15 mouse cellular contexts compared by ENCODE assay signal in genomic region chr16:37686834-37687233, GRCm38 (mm10). TPM values are rescaled to one million over a fixed set of nuclear protein-coding genes. Genes with fewer than 3 reads are reported as not detected.
DNase-seq lines count a peak whose midpoint lies in the region; ATAC-seq and TF ChIP-seq lines count a peak whose summit lies in the region.
"Had no signal": no experiment of that assay in that cellular context is flagged by ENCODE, and none has a peak within 500 bp of the region (broad histone marks: within the 10 kb centered on the region; RNA-seq: fewer than 3 reads in every experiment).

No protein-coding gene starts in this region.

- no peak for DNase-seq in gastrocnemius, adult 2 months
- no peak for DNase-seq in gastrocnemius, postnatal 36 days
- peak; percentile 20 for DNase-seq in liver
- no peak for DNase-seq in liver, postnatal 0 days
- DNase-seq in urinary bladder, postnatal 14 days (ENCODE audit: low spot score) = no peak
- no peak for DNase-seq in c-Kit-positive CD71-positive TER-119-positive erythroid progenitor cells, embryonic 14.5 days (ENCODE audit: low spot score)
- DNase-seq: cerebellum, postnatal 14 days; kidney, postnatal 10 days; layer of hippocampus, postnatal 36 days; lung, postnatal 4 days; thymus, postnatal 25 days had no signal

- H3K9ac ChIP-seq in liver, postnatal 0 days (replicated peaks) = no peak overlapping the region
- no peak overlapping the region for H3K9ac ChIP-seq in midbrain, embryonic 15.5 days
- H3K9ac ChIP-seq: embryonic facial prominence, embryonic 15.5 days; intestine, embryonic 15.5 days had no signal

- no peak for TF ChIP-seq EP300 in liver, postnatal 0 days (IDR thresholded peaks at IDR 0.05; ENCODE audit: low read depth)

- no peaks in the 10 kb centered on the region for H3K36me3 ChIP-seq in liver, postnatal 0 days (replicated peaks; ENCODE audit: insufficient read depth, low read length)
- no peaks in the 10 kb centered on the region for H3K36me3 ChIP-seq in midbrain, embryonic 15.5 days (replicated peaks)
- H3K36me3 ChIP-seq: embryonic facial prominence, embryonic 15.5 days; intestine, embryonic 15.5 days had no signal

- no peaks in the 10 kb centered on the region for H3K27me3 ChIP-seq in liver, postnatal 0 days (ENCODE audit: insufficient read depth, low read length)
- H3K27me3 ChIP-seq in midbrain, embryonic 15.5 days (replicated peaks) = no peaks in the 10 kb centered on the region
- H3K27me3 ChIP-seq: embryonic facial prominence, embryonic 15.5 days; intestine, embryonic 15.5 days had no signal

- TF ChIP-seq POLR2A in embryonic fibroblast, embryonic 13.5 days (IDR thresholded peaks at IDR 0.05; ENCODE audit: low read depth, low read length) = no peak

- no peak overlapping the region for H3K4me2 ChIP-seq in liver, postnatal 0 days (ENCODE audit: low read depth, low read length)
- no peak overlapping the region for H3K4me2 ChIP-seq in midbrain, embryonic 15.5 days
- H3K4me2 ChIP-seq: embryonic facial prominence, embryonic 15.5 days; intestine, embryonic 15.5 days had no signal

- no peaks in the 10 kb centered on the region for H3K9me3 ChIP-seq in liver, postnatal 0 days (ENCODE audit: low read length)
- no peaks in the 10 kb centered on the region for H3K9me3 ChIP-seq in midbrain, embryonic 15.5 days
- H3K9me3 ChIP-seq: embryonic facial prominence, embryonic 15.5 days; intestine, embryonic 15.5 days had no signal

- H3K4me3 ChIP-seq in gastrocnemius, adult 2 months = no peak overlapping the region
- no peak overlapping the region for H3K4me3 ChIP-seq in liver, postnatal 0 days (ENCODE audit: low read depth, low read length)
- no peak overlapping the region for H3K4me3 ChIP-seq in embryonic fibroblast, embryonic 13.5 days (ENCODE audit: insufficient read depth, low read length)
- H3K4me3 ChIP-seq in midbrain, embryonic 15.5 days = no peak overlapping the region
- H3K4me3 ChIP-seq: embryonic facial prominence, embryonic 15.5 days; intestine, embryonic 15.5 days had no signal

- peaks cover 4% of the 10 kb centered on the region for H3K4me1 ChIP-seq in liver, postnatal 0 days (ENCODE audit: insufficient read depth)
- H3K4me1 ChIP-seq in embryonic fibroblast, embryonic 13.5 days (ENCODE audit: control insufficient read depth, insufficient read depth, low read length) = peaks cover 32% of the 10 kb centered on the region
- peaks cover 51% of the 10 kb centered on the region for H3K4me1 ChIP-seq in midbrain, embryonic 15.5 days

- no peak for ATAC-seq in liver, postnatal 0 days
- no peak for ATAC-seq in midbrain, embryonic 15.5 days (replicated peaks)
- ATAC-seq: intestine, embryonic 15.5 days had no signal

- H3K27ac ChIP-seq in gastrocnemius, adult 2 months = peak overlapping the region; percentile 68
- H3K27ac ChIP-seq in liver, postnatal 0 days (ENCODE audit: low read depth) = no peak overlapping the region
- H3K27ac ChIP-seq in embryonic fibroblast, embryonic 13.5 days (ENCODE audit: insufficient read depth, low read length) = peak overlapping the region; percentile 67
- 0 out of 2 replicates have a peak overlapping the region, but pooled peaks have one; percentile 89 for H3K27ac ChIP-seq in midbrain, embryonic 15.5 days
- H3K27ac ChIP-seq: intestine, embryonic 15.5 days had no signal

- 66% methylated on average over 12 of the region's 12 CpGs for whole genome bisulfite sequencing in liver, postnatal 0 days (ENCODE audit: insufficient replicate concordance)
- 60% methylated on average over 12 of the region's 12 CpGs for WGBS in midbrain, embryonic 15.5 days

- intact Hi-C loops in gastrocnemius, adult 2 months (cut with DNase I) = loop anchor here (5.0 kb wide), 1 partner anchor 125 kb away; no protein-coding TSS in a partner anchor
- intact Hi-C loops in gastrocnemius, postnatal 36 days (cut with DNase I) = no loop called here

- TF ChIP-seq CTCF in gastrocnemius, adult 2 months (IDR thresholded peaks at IDR 0.05) = no peak
- no peak for TF ChIP-seq CTCF in liver, postnatal 0 days (IDR thresholded peaks at IDR 0.05; ENCODE audit: low read depth)
- no peak for TF ChIP-seq CTCF in embryonic fibroblast, embryonic 13.5 days (IDR thresholded peaks at IDR 0.05; ENCODE audit: borderline replicate concordance, insufficient read depth, low read length)

RNA-seq across cellular contexts. Expression of gene Ndufb4, which starts 32.6 kb away (rescaled TPM):
- 100 to 1,000 TPM; 191 to 246 TPM for total RNA-seq in gastrocnemius, adult 2 months (2021)
- total RNA-seq in gastrocnemius, postnatal 36 days (2021) = 100 to 1,000 TPM; 178 to 186 TPM
- 67.3 and 77.7 TPM in 2 replicates for polyA plus RNA-seq in liver, postnatal 0 days (2015; fragmentation: Nextera tagmentation; extraction: Ambion mirVana)
- 54.2 and 80.9 TPM in 2 replicates for polyA plus RNA-seq in embryonic fibroblast, embryonic 13.5 days (2011; ENCODE audit: insufficient read length, low read depth, missing spikeins)
- polyA plus RNA-seq in midbrain, embryonic 15.5 days (2015; fragmentation: Nextera tagmentation; extraction: Ambion mirVana) = 46.3 and 49.9 TPM in 2 replicates
